Mouse (Mus musculus) myocyte (in vitro differentiated cells): Measurements from ENCODE around the gene Recql5. TPM values are rescaled to one million over a fixed set of nuclear protein-coding genes. Genes with fewer than 3 reads are reported as not detected.
A peak's percentile ranks its signal among the peaks of the same experiment; 100 is the strongest.

Source experiments
- H3K27me3 ChIP-seq: one replicate; pipeline ENCODE4 v1.6.1; 2011; ENCODE audit not compliant: control insufficient read depth, insufficient read depth, insufficient read length
- H3K36me3 ChIP-seq: one replicate; pipeline ENCODE4 v1.6.1; 2011; ENCODE audit not compliant: control insufficient read depth, insufficient read depth
- H3K4me2 ChIP-seq: one replicate; pipeline ENCODE4 v1.6.1; 2011; ENCODE audit warnings: low read depth, control low read depth
- H3K4me3 ChIP-seq: one replicate; pipeline ENCODE4 v1.5.1; 2011; ENCODE audit warnings: mild to moderate bottlenecking, control low read depth, moderate library complexity
- H3K79me2 ChIP-seq: one replicate; pipeline ENCODE4 v1.6.1; 2011; ENCODE audit not compliant: control insufficient read depth, insufficient read depth
- H3ac ChIP-seq: one replicate; pipeline ENCODE4 v1.6.1; 2011; ENCODE audit not compliant: control insufficient read depth, insufficient read length
- CEBPB ChIP-seq: IDR thresholded peaks from 2 replicates; pipeline ENCODE4 v1.6.1; 2011; ENCODE audit warnings: mild to moderate bottlenecking, moderate library complexity; ENCODE audit not compliant: poor library complexity, insufficient read depth, severe bottlenecking
- E2F4 ChIP-seq: IDR thresholded peaks from one replicate; pipeline ENCODE4 v1.6.1; 2011; ENCODE audit warnings: mild to moderate bottlenecking, control low read depth, moderate library complexity; ENCODE audit not compliant: insufficient read depth
- MAX ChIP-seq: IDR thresholded peaks from one replicate; pipeline ENCODE4 v1.6.1; 2011; ENCODE audit warnings: low read depth, mild to moderate bottlenecking, control low read depth
- MYOD1 ChIP-seq, 3 experiments: IDR thresholded peaks; one replicate each; pipeline ENCODE4 v1.6.1; 2011; ENCODE audit warnings: control low read depth in 2 of 3, low read depth in 2 of 3, mild to moderate bottlenecking in 2 of 3, moderate library complexity in 1 of 3; ENCODE audit not compliant: insufficient read length in 2 of 3, control insufficient read depth in 1 of 3
- MYOG ChIP-seq, 3 experiments: IDR thresholded peaks; one replicate each; pipeline ENCODE4 v1.6.1; 2011; ENCODE audit warnings: control low read depth in 2 of 3, low read depth in 2 of 3, mild to moderate bottlenecking in 2 of 3; ENCODE audit not compliant: insufficient read length in 2 of 3, control insufficient read depth in 1 of 3, insufficient read depth in 1 of 3
- POLR2A ChIP-seq: IDR thresholded peaks from one replicate; pipeline ENCODE4 v1.6.1; 2011; ENCODE audit warnings: low read depth, mild to moderate bottlenecking, control low read depth, moderate library complexity; ENCODE audit not compliant: insufficient read length
- POLR2AphosphoS2 ChIP-seq: IDR thresholded peaks from one replicate; pipeline ENCODE4 v1.6.1; 2011; ENCODE audit warnings: low read depth, control low read depth; ENCODE audit not compliant: insufficient read length
- REST ChIP-seq: IDR thresholded peaks from one replicate; pipeline ENCODE4 v1.6.1; 2011; ENCODE audit warnings: mild to moderate bottlenecking, control low read depth, moderate library complexity; ENCODE audit not compliant: insufficient read depth, insufficient read length
- SRF ChIP-seq: IDR thresholded peaks from one replicate; pipeline ENCODE4 v1.6.1; 2011; ENCODE audit warnings: low read depth; ENCODE audit not compliant: control insufficient read depth, insufficient read length
- TCF12 ChIP-seq: IDR thresholded peaks from one replicate; pipeline ENCODE4 v1.6.1; 2011; ENCODE audit warnings: mild to moderate bottlenecking, control low read depth; ENCODE audit not compliant: poor library complexity, insufficient read depth, severe bottlenecking
- TCF3 ChIP-seq: IDR thresholded peaks from one replicate; pipeline ENCODE4 v1.6.1; 2011; ENCODE audit warnings: low read depth, control low read depth; ENCODE audit not compliant: insufficient read length
- USF1 ChIP-seq: IDR thresholded peaks from one replicate; pipeline ENCODE4 v1.6.1; 2011; ENCODE audit warnings: low read depth, mild to moderate bottlenecking, control low read depth, moderate library complexity
- polyA plus RNA-seq: library from polyadenylated mRNA; unstranded; fragments of >200 nt; fragmentation: generic; extraction: Trizol; gene quantifications from one replicate; pipeline ENCODE4 v1.2.1, GENCODE M21; 2012; ENCODE audit warnings: missing spikeins

Gene Recql5
- polyA plus RNA-seq, 1 experiment, result 13.1 TPM

GRCm38 (mm10) chr11:115964977-115965604, 31.8 kb upstream of the Recql5 start:
- peaks cover 33% of the 10 kb centered on the region for H3K36me3 ChIP-seq
- TF ChIP-seq E2F4 (no peak), MYOD1 (IDR thresholded peaks at IDR 0.05; ENCODE audit: control insufficient read depth in 1 of 3, insufficient read length in 2 of 3, low read depth in 2 of 3) (peak in 1 of 3 experiments; percentile 21)

GRCm38 (mm10) chr11:115962651-115963412, 29.6 kb upstream of the Recql5 start:
- no peak overlapping the region for H3ac ChIP-seq
- peaks cover 35% of the 10 kb centered on the region for H3K36me3 ChIP-seq
- H3K79me2 ChIP-seq, result no peaks in the 10 kb centered on the region
- H3K4me3 ChIP-seq, result no peak overlapping the region
- H3K27me3 ChIP-seq, result no peaks in the 10 kb centered on the region
- no peak overlapping the region for H3K4me2 ChIP-seq
- no peak for TF ChIP-seq E2F4
- TF ChIP-seq MAX, result no peak
- TF ChIP-seq TCF12, result no peak
- peak in 1 of 3 experiments; percentile 76 for TF ChIP-seq MYOG (IDR thresholded peaks at IDR 0.05; ENCODE audit: control insufficient read depth in 1 of 3, insufficient read depth in 1 of 3, insufficient read length in 2 of 3, low read depth in 2 of 3)
- TF ChIP-seq MYOD1 (IDR thresholded peaks at IDR 0.05; ENCODE audit: control insufficient read depth in 1 of 3, insufficient read length in 2 of 3, low read depth in 2 of 3), result peak in 1 of 3 experiments; percentile 59
- no peak for TF ChIP-seq CEBPB
- no peak for TF ChIP-seq SRF
- TF ChIP-seq POLR2A, result no peak

More at GRCm38 (mm10) chr11:115964977-115965604, 31.8 kb upstream of the Recql5 start:
- Histone ChIP-seq H3K4me3 (no peak overlapping the region), H3K79me2 (no peaks in the 10 kb centered on the region), H3K4me2 (peak overlapping the region; percentile 56), H3K27me3 (no peaks in the 10 kb centered on the region), H3ac (no peak overlapping the region)

- TF ChIP-seq USF1 (no peak), E2F4 (no peak), TCF3 (no peak), MYOG (IDR thresholded peaks at IDR 0.05; ENCODE audit: control insufficient read depth in 1 of 3, insufficient read depth in 1 of 3, insufficient read length in 2 of 3, low read depth in 2 of 3) (no peak), POLR2AphosphoS2 (no peak), REST (no peak), MAX (no peak), POLR2A (no peak), TCF12 (no peak), SRF (no peak), MYOD1 (IDR thresholded peaks at IDR 0.05; ENCODE audit: control insufficient read depth in 1 of 3, insufficient read length in 2 of 3, low read depth in 2 of 3) (no peak), CEBPB (no peak)
- Histone ChIP-seq H3K79me2 (no peaks in the 10 kb centered on the region), H3K27me3 (no peaks in the 10 kb centered on the region), H3K36me3 (peaks cover 16% of the 10 kb centered on the region), H3K4me2 (no peak overlapping the region), H3ac (no peak overlapping the region), H3K4me3 (no peak overlapping the region)
Observed at GRCm38 (mm10) chr11:115959018-115959417, 25.7 kb upstream of the Recql5 start.

GRCm38 (mm10) chr11:115957971-115958370, 24.7 kb upstream of the Recql5 start:
- peaks cover 15% of the 10 kb centered on the region for H3K36me3 ChIP-seq
- TF ChIP-seq POLR2AphosphoS2 (no peak), POLR2A (no peak), MYOG (IDR thresholded peaks at IDR 0.05; ENCODE audit: control insufficient read depth in 1 of 3, insufficient read depth in 1 of 3, insufficient read length in 2 of 3, low read depth in 2 of 3) (no peak), TCF12 (no peak), CEBPB (0 out of 2 replicates have a peak, but pooled peaks have one; percentile 5), E2F4 (no peak), USF1 (no peak)
- no peak overlapping the region for H3ac ChIP-seq
- H3K27me3 ChIP-seq, result no peaks in the 10 kb centered on the region
- H3K4me2 ChIP-seq, result peak overlapping the region; percentile 58
- H3K79me2 ChIP-seq, result no peaks in the 10 kb centered on the region
- H3K4me3 ChIP-seq, result no peak overlapping the region

- H3K36me3 ChIP-seq, result peaks cover 19% of the 10 kb centered on the region
- H3K27me3 ChIP-seq, result no peaks in the 10 kb centered on the region
- TF ChIP-seq MAX, result no peak
- TF ChIP-seq MYOD1 (IDR thresholded peaks at IDR 0.05; ENCODE audit: control insufficient read depth in 1 of 3, insufficient read length in 2 of 3, low read depth in 2 of 3), result peak in 1 of 3 experiments; percentile 2
- H3K4me3 ChIP-seq, result no peak overlapping the region
- no peak overlapping the region for H3ac ChIP-seq
- H3K4me2 ChIP-seq, result peak overlapping the region; percentile 58
- no peaks in the 10 kb centered on the region for H3K79me2 ChIP-seq
Observed at GRCm38 (mm10) chr11:115956453-115956852, 23.2 kb upstream of the Recql5 start.
